Mouse (Mus musculus) splenic B cell, adult 2 months (primary cell): ENCODE results near the gene Trpv6.

Source experiments
- DNase-seq: peaks from one replicate; pipeline ENCODE4 v3.0.0-alpha.2; 2011; ENCODE audit warnings: low read depth, low spot score
- H3K27me3 ChIP-seq: 2 replicates; pipeline ENCODE4 v1.6.1; 2012; ENCODE audit warnings: mild to moderate bottlenecking, low read length, moderate library complexity, mixed read lengths; ENCODE audit not compliant: control insufficient read depth, poor library complexity, insufficient read depth, severe bottlenecking
- H3K36me3 ChIP-seq: 2 replicates; pipeline ENCODE4 v1.6.1; 2012; ENCODE audit warnings: mild to moderate bottlenecking, low read length, moderate library complexity, mixed read lengths; ENCODE audit not compliant: control insufficient read depth, poor library complexity, insufficient read depth, severe bottlenecking

Trpv6 gene

DNA sequence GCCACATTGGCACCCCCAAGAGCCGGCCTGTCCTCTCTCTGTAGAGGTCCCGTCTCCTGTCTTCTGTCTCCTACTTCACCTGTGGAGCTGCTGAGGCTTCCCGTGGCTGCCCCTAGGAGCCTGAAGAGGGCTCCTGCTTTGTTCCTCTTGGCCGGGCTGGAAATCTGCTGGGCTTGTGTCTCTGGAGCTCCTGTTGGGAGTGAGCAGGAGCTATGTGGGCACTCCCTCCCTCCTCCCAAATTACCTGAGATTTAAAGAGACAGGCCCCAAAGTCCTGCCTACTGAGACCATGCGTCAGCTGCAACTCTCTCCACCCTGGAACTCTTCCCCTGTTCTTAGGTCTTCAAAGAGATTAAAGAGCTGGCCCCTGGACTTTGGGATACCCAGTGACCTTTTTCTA, at the start of gene Trpv6:
TSS of gene Trpv6 (minus strand) at position 228 of the 400 bp plus-strand sequence.
- DNase-seq = no peak
- Histone ChIP-seq H3K36me3 (no peaks in the 10 kb centered on the region), H3K27me3 (no peaks in the 10 kb centered on the region)

DNA sequence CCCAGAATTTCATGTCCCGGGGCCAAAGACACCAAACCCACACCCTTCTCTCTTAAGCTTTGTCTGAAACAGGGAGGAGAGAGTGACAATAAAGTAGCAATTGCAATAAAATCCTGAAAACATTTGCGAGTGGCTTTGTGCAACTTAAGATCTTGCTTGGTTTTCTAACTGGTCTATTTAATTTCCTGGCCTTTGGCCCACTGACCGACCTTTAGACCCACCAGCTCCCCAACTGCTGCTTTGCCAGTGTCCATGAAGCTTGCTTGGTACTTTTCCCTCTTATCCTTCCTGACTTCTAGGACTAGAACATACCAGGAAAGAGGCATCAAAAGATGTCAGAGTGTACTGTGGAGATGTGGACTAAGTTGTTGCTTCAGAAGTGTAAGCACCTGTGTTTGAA, 49.4 kb upstream of the Trpv6 start:
- no peaks in the 10 kb centered on the region for H3K36me3 ChIP-seq
- H3K27me3 ChIP-seq = no peaks in the 10 kb centered on the region
- DNase-seq = no peak

DNA sequence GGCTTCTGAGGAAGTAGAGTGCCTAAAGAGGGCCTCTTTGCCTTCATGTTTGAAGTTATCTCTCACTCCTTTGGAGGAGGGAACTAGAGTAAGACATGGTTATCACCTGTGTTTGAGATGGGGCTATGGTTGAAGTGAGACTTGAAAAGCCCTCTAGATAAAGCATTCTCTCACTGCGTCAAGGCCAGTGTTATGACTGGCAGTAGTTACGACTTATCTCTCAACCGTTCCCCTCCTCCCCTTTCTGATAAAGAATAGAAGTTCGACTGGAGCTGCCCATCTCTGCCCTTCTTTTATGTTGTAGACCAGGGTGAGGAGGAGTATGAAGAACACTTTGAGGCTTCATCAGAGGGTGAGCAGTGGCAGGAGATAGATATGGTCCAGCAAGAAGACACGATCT, 48.7 kb upstream of the Trpv6 start:
- no peaks in the 10 kb centered on the region for H3K36me3 ChIP-seq
- no peaks in the 10 kb centered on the region for H3K27me3 ChIP-seq
- DNase-seq = no peak

DNA sequence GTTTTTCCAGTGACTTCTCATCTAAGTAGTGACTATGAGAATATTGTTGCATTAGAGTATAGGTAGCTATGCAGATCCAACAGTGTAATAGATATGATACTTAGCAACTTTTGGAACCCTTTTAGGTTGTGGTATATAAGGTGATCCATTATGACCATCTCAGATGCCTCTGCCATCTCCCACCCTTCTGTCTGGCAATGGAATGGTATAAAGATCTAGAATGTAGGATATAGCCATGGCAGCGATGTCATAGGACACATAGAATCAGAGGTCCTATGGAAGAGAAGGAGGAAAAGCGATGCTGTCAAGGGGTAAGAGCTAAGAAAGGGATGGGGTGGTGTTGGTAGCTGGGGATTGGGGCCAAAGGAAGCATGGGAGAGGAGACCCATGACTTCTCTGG, 47.9 kb upstream of the Trpv6 start, which contains the start of gene Llcfc1:
TSS of gene Llcfc1 (plus strand) at position 301 of the 400 bp plus-strand sequence.
- H3K27me3 ChIP-seq = no peaks in the 10 kb centered on the region

GRCm38 (mm10) chr6:41681656-41682055, 45.5 kb upstream of the Trpv6 start:
- Histone ChIP-seq H3K27me3 (no peaks in the 10 kb centered on the region), H3K36me3 (no peaks in the 10 kb centered on the region)
- no peak for DNase-seq

More for the DNA sequence above, 47.9 kb upstream of the Trpv6 start, which contains the start of gene Llcfc1:
- no peak for DNase-seq
- H3K36me3 ChIP-seq = no peaks in the 10 kb centered on the region

GRCm38 (mm10) chr6:41680669-41681068, 44.5 kb upstream of the Trpv6 start, which contains the start of gene Trpv5:
Trpv5 (minus strand) TSS chr6:41680769.
- H3K27me3 ChIP-seq = no peaks in the 10 kb centered on the region
- no peaks in the 10 kb centered on the region for H3K36me3 ChIP-seq
- DNase-seq = no peak

GRCm38 (mm10) chr6:41676530-41676929, 40.3 kb upstream of the Trpv6 start:
- Histone ChIP-seq H3K27me3 (no peaks in the 10 kb centered on the region), H3K36me3 (no peaks in the 10 kb centered on the region)
- no peak for DNase-seq

- no peak for DNase-seq
- Histone ChIP-seq H3K36me3 (no peaks in the 10 kb centered on the region), H3K27me3 (no peaks in the 10 kb centered on the region)
Observed at GRCm38 (mm10) chr6:41662320-41662719, 26.1 kb upstream of the Trpv6 start.

- Histone ChIP-seq H3K36me3 (no peaks in the 10 kb centered on the region), H3K27me3 (no peaks in the 10 kb centered on the region)
- no peak for DNase-seq
Observed at GRCm38 (mm10) chr6:41658487-41658886, 22.3 kb upstream of the Trpv6 start.

- H3K27me3 ChIP-seq = no peaks in the 10 kb centered on the region
- DNase-seq = no peak
- H3K36me3 ChIP-seq = no peaks in the 10 kb centered on the region
Observed at GRCm38 (mm10) chr6:41654648-41655047, 18.4 kb upstream of the Trpv6 start.

GRCm38 (mm10) chr6:41653173-41653572, 17.0 kb upstream of the Trpv6 start:
- H3K27me3 ChIP-seq = no peaks in the 10 kb centered on the region
- no peaks in the 10 kb centered on the region for H3K36me3 ChIP-seq
- no peak for DNase-seq

DNA sequence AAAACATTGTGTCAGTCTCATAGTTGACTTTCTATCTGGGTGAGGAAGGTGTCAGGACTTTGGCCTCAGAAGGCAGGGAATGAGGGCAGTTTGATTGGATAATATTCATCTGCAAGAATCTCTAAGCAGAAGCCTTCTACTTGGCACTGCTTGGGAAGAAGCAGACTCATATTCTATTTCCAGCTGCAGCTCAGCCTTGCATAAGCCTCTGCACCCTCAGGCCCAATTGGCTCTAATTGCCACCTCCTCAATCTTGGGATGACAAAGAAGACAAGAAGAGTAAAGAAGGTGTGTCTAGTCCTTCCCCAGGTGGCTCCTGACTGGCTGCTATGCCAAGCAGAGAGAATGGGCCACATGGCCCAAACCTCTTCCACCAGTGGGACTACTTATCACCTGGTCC, 10.5 kb upstream of the Trpv6 start:
- Histone ChIP-seq H3K27me3 (no peaks in the 10 kb centered on the region), H3K36me3 (no peaks in the 10 kb centered on the region)
- no peak for DNase-seq

GRCm38 (mm10) chr6:41646220-41646619, 10.0 kb upstream of the Trpv6 start:
- H3K36me3 ChIP-seq = no peaks in the 10 kb centered on the region
- H3K27me3 ChIP-seq = no peaks in the 10 kb centered on the region
- DNase-seq = no peak

DNA sequence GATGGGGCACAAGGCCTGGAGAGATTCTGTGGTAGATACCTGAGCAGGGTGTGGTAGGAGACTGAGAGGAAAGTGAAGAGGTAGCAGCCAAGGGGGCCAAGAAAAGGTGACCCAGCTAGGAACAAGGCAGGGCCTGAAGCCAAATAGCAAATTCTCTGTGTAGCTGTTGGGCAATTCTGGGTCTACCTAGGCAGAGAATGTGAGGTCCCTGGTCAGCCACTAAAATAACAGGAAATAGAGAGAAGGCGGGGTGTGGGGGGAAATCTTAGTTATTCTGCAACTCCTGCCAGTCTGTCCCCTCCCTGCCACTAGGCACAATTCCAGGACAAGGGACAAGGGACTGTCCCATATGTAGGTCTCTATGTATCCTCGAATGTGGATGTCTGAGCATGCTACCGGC, 7.0 kb upstream of the Trpv6 start:
- H3K27me3 ChIP-seq = no peaks in the 10 kb centered on the region
- no peak for DNase-seq
- H3K36me3 ChIP-seq = no peaks in the 10 kb centered on the region

GRCm38 (mm10) chr6:41642765-41643164, 6.6 kb upstream of the Trpv6 start:
- no peak for DNase-seq
- Histone ChIP-seq H3K27me3 (no peaks in the 10 kb centered on the region), H3K36me3 (no peaks in the 10 kb centered on the region)

DNA sequence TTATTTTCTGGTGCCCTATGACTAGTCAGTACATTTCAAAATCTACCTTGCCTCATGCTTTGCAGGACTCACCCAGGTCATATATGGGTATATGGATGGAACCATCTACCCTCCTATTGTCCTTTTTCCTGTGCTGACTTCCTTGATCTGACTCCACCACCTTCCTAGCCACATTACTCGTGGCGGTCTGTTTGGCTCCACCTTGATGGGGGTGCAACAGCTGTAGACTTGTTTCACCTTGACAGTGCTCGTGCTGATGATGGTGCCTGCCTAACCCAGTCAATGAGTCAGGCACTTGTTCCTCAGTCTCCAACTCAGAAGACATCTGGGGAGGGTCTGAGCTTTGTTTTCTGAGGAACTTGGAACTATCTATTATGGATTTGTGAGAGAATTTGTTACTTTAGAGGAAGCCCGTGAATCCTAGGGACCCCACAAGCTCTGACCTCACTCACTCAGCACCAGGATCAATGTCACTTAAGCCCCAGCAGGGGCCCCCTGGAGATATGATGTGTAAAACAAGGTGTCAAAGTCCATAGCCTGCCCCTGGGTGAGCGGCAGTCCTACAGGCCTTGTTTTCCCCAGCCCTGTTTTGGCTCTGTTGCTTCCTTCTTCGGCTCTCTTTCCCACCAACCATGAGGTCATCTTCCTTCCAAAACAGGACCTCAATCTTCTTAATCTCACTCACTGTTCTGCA, 5.1 kb upstream of the Trpv6 start:
- Histone ChIP-seq H3K27me3 (no peaks in the 10 kb centered on the region), H3K36me3 (no peaks in the 10 kb centered on the region)
- no peak for DNase-seq
